In the genomic region with DNA sequence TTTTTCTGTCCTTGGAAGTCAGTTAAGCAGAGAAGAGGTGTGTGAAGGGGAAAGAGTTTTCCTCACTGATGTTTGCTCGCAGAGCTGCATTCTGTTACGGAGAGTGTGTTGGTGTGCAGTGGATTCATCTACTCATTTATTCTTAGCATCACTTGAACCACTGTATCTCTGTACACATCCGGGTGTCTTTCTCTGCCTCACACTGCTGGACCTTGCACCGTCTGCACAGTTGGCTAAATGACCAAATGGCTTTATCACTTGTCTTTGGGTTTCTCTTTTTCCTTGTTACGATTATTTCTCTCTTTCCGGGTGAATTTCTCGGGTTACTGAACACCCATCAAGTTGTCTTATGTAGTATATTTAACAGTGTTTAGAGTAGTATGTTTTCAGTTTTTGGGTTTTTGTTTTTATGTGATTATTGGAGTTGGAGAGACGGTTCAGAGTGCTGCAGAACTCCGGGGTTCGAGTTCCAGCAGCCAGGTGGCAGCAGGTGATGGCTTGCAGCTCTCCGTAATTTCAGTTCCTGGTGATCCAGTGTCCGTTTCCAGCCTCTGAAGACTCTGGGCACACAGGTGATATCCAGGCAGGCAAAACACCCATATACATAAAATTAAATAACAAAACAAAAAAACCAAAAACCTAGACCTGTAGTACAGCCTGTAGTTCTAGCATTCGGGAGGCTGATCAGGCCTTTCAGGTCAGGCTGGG, we compare ENCODE assay signal across 17 mouse cellular contexts. TPM values are rescaled to one million over a fixed set of nuclear protein-coding genes. Genes with fewer than 3 reads are reported as not detected.
"Had no signal": no experiment of that assay in that cellular context is flagged by ENCODE, and none has a peak within 500 bp of the region (broad histone marks: within the 10 kb centered on the region; RNA-seq: fewer than 3 reads in every experiment).

No protein-coding gene starts in this region.

- DNase-seq: layer of hippocampus, adult 9-11 months; liver; lung, postnatal 14 days; thymus, adult 18-20 months; thymus, postnatal 14 days had no signal

- H3K9me3 ChIP-seq: kidney, embryonic 15.5 days; limb, embryonic 12.5 days; lung, embryonic 15.5 days; megakaryocyte, embryonic 14.5 days; midbrain, embryonic 12.5 days; neural tube, embryonic 15.5 days had no signal

- H3K27ac ChIP-seq: limb, embryonic 12.5 days; lung, embryonic 15.5 days; macrophage; midbrain, embryonic 12.5 days; neural tube, embryonic 15.5 days had no signal

- H3K36me3 ChIP-seq: lung, embryonic 15.5 days; neural tube, embryonic 15.5 days had no signal

- H3K9ac ChIP-seq: kidney, embryonic 15.5 days; limb, embryonic 12.5 days; lung, embryonic 15.5 days; midbrain, embryonic 12.5 days; neural tube, embryonic 15.5 days had no signal

- ATAC-seq: midbrain, embryonic 16.5 days had no signal

- H3K4me2 ChIP-seq: lung, embryonic 15.5 days; midbrain, embryonic 12.5 days; neural tube, embryonic 15.5 days had no signal

- H3K27me3 ChIP-seq: kidney, embryonic 15.5 days; limb, embryonic 12.5 days; lung, embryonic 15.5 days; megakaryocyte, embryonic 14.5 days; midbrain, embryonic 12.5 days; neural tube, embryonic 15.5 days had no signal

- H3K4me3 ChIP-seq: kidney, embryonic 15.5 days; limb, embryonic 12.5 days; lung, embryonic 15.5 days; megakaryocyte, embryonic 14.5 days; midbrain, embryonic 12.5 days; neural tube, embryonic 15.5 days had no signal

RNA-seq across cellular contexts. Expression of gene Gm10197, which starts 28.2 kb away (rescaled TPM):
- total RNA-seq: left cerebral cortex, postnatal 36 days had no signal
- polyA plus RNA-seq: intestine, embryonic 16.5 days; kidney, embryonic 15.5 days; limb, embryonic 12.5 days; liver, embryonic 16.5 days; macrophage; midbrain, embryonic 12.5 days; midbrain, embryonic 16.5 days; neural tube, embryonic 11.5 days; neural tube, embryonic 15.5 days had no signal
